Mouse (Mus musculus) retina, adult 2 months (tissue): ENCODE measurements at regions not wholly inside any gene's neighbourhood (a gene's known extent, or its start where the extent isn't known, plus 50 kb on each side); places are given as distances from the start of the nearest gene placed in this dataset.

Experiments used
- DNase-seq: peaks from one replicate; pipeline ENCODE4 v3.0.0-alpha.2; 2012; ENCODE audit warnings: low read depth, low spot score

DNA sequence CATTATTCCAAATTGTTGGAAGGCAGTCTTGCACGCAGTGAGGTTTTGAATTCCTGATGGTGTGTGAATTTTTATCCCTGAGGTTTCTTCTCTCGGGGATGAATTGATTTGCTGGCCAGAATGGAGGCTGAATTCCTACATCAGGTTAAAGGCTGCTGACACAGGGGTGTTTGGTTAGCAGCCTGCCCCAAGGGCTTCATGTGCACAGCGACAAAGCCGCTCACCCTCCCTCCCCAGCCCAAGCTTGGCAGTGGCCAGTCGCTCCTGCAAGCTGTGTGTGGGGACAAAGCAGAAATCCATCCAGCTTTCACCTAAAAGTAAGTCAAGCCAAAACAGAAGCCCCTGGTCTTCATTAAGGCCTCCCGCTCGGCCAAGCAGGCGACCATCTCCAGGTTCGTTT is 151.4 kb upstream of the Eomes start:
- no peak for DNase-seq

DNA sequence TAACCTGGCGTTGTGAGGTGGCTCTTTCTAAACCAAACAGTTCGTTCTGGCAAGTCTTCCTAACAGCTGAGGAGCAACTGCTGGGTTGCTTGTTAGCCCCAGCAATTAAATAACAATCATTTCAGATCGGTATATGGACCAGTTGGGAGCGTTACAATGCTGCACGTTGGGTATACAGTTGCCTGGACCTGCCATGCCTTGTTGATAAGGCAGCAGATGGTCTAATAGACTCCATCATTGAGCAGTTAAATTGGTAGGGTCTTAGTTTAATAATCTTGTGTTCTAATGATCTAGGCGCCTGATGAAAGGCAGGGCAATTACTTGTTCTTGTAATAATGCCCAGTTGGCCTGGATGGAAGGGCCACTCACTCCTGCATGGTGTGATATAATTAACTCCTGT is 150.1 kb upstream of the Eomes start:
- DNase-seq, result no peak

- no peak for DNase-seq
Measured at GRCm38 (mm10) chr9:118341401-118341800, 136.6 kb upstream of the Eomes start.

DNA sequence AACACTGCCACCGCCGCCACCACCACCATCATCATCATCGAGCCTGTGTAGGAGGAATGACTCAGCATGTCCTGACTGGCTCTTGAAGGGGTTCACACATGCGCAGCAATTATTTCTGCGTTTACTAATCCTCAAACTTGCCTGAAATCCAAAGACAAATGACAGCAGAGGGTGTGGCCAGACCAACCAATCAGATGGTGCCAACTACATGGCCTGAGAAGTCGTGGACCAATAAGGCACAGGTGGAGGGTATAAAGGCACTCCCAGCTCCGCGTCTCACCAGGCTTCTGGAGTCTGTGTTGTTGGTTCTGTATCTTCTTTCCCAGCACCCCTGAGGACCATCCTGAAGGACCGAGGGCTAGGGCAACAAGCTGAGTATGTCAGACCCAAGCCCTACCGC is 123.1 kb upstream of the Eomes start:
- no peak for DNase-seq

DNA sequence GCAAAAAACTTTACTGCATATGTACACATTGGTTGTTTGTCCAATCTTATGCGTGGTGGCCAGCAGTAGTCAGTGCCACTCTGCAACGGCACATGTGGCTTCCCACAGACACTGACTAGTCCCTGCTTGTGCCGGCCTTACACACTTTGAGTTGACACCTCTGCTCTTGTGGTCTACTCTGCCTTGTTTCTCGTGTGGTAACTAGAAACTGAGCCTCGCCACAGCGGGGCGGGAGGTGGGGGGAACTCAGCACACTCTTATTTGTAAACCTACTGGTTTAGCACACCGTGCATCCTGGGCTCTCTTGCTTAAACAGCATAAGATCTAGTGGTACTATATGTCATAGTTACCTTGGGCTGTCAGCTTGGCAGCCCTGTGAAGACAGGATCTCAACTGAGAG is 120.6 kb upstream of the Eomes start:
- DNase-seq, result no peak

DNA sequence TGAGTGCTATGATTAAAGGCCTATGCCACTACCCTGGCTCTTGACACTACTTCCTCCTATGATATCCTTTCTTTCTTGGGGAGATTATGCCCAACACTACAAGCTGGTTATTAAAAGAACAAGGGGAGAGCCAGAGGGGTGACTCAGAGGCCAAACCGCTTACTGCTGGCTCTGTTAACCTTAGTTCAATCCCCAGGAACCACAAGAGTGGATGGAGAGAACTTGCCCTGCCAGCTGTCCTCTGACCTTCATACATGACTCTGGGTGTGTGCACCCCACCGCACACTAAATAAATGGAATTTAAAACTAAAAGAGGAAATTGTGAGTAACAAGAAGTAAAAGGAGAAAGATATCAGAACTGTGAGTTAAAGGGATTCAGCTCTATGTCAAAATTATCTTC is 114.1 kb upstream of the Eomes start:
- DNase-seq, result no peak

DNA sequence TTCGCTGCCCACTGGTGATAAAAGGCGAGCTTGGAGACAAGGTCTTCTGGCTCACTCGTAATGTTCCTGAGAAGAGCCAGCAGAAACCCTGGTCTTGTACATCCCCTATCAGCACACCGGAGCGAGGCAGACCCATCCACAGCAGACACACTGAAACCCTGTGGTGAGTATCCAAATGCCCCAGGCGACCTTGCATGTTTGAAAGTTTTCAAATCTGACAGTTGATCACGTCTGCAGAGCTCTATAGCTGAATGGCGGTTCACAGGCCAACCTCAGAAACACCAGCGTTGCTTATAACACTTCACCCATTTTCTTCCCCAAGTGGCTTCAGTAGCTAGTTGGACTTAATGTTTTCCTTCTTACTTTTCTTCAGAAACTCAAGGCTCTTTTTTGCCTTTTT is 112.6 kb upstream of the Eomes start:
- no peak for DNase-seq

GRCm38 (mm10) chr9:118367314-118367713 is 110.7 kb upstream of the Eomes start:
- no peak for DNase-seq

- DNase-seq, result no peak
Measured at GRCm38 (mm10) chr9:118370581-118370980, 107.4 kb upstream of the Eomes start.

DNA sequence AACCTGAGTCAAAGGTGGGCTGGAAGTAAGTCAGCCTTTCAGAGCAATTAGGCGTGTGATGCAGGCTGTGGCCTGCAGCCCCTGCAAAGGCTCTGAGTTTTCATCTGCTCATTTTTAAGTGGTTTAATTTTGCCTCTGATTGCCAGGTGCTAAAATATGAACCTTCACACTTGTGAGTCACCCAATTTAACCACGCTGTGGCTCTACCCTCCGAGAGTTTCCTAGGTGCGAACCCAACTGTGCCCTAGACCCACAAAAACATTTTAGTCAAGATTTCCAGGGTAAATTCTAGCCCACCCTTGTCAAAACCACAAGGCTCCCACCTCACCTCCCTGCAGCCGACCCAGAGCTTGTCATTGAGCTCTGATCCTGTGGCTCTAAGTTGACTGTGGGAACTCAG is 103.3 kb upstream of the Eomes start:
- DNase-seq, result no peak

DNA sequence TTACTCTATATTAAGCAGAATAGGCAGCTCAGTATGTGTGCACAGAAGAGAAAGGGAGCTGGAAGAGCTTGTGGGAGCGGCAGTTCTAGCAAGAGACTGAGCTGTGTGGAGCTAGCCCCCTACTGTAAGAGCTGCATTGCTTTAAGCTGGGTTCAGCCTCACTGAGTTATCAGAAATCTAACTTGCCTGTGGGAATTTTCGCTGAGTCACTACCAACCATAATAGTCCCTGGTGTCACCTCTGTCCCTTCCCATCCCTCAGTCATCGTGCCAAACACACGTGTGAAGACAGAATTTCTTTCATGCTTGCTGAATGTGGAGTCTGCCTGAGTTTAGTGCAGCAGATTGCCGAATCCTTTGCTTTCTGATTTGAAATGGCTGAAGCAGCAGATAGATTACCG is 99.0 kb upstream of the Eomes start:
- DNase-seq, result no peak

DNA sequence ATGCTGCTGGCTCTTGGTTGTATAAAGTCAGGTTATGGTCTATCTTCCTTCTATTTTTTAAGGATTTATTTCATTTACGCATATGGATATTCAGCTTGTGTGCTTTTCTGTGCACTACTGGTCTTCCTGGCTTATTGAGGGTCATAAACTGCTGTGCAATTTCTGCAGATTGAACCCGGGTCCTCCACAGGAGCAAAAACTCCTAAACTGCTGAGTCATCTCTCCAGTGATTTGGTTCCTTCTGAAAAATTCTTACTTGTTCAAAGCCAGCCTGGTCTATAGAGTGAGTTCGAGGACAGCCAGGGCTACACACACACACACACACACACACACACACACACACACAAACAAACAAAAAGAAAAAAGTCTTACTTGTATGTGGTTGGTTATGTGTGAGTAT is 95.5 kb upstream of the Eomes start:
- no peak for DNase-seq

DNA sequence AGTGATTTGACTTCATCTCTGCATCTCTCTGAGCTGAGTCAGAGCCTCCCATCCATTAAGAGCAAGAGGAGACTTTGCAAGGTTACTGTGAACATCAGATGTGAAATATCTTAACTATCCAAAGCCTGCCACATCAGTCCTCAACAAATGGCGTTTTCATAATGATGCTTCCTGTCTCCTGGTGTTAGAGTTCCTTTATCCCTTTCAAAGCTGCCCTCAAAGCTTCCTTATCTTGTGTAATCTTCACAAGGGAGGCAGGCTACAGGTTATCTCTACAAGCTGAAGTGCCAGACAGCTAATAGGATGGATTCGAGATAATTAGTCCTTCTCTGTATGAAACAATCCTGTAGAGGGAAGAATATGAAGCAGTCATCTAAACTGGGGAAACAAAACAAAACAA is 93.4 kb upstream of the Eomes start:
- no peak for DNase-seq

DNA sequence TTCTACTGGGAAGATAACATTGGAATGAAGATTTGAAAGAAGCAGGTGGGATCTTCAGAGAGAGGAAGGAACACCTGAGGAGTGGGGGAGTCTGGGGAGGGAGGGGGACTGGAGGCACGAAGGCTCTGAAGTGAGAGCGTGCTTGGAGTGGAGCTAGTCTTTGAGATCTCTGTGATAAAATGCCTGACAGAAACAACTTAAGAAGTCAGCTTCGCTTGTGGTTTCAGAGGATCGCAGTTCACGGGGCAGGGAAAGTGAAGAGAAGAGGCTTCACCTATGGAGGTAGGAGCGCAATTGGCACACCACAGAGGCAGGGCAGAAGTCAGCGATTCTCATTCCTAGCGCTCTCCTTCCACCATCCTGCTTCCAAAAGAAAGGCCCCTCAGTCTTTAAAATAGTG is 90.4 kb upstream of the Eomes start:
- DNase-seq, result no peak

- DNase-seq, result no peak
Measured at GRCm38 (mm10) chr9:118389481-118390334, 88.3 kb upstream of the Eomes start.

DNA sequence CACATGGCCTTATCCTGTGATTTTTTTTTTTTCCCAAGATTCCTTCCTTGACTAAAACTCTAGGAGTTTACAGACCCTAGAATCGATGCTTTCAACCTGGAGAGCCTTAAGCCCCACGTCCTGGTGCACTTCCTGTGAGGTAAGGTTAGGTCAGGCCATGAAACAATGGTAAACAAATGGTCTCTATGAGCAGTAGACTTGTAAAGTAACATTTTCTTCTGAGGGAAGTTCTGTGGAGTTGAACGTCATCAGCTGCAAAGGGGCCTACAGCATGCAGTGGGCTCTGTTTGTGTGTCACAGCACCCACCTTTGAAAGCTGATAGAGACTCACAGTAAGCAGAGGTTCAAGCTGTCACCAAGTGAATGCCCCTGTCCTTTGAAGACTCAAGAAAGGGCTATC is 87.3 kb upstream of the Eomes start:
- DNase-seq, result no peak

- no peak for DNase-seq
Measured at GRCm38 (mm10) chr9:118391715-118392114, 86.3 kb upstream of the Eomes start.

- DNase-seq, result no peak
Measured at GRCm38 (mm10) chr9:118392796-118393195, 85.2 kb upstream of the Eomes start.

DNA sequence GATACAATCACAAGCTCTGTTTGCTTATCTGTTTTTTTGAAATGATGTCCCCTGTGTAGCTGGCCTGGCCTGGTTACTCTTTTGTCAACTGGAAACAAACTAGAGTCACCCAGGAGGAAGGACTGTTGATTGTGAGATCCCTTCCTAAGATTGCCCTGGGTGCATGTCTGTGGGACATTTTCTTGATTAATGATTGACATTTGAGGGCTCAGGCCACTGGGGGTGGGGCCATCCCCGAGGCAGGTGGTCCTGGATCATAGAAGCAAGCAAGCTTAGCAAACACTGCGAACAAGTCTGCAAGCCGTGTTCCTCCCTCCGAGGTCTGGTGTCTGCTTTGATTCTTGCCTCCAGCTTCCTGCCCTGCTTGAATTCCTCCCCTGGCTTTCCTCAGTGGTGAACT is 84.4 kb upstream of the Eomes start:
- no peak for DNase-seq

- DNase-seq, result no peak
Measured at GRCm38 (mm10) chr9:118396425-118397053, 81.5 kb upstream of the Eomes start.

- no peak for DNase-seq
Measured at GRCm38 (mm10) chr9:118400520-118400919, 77.5 kb upstream of the Eomes start.

DNA sequence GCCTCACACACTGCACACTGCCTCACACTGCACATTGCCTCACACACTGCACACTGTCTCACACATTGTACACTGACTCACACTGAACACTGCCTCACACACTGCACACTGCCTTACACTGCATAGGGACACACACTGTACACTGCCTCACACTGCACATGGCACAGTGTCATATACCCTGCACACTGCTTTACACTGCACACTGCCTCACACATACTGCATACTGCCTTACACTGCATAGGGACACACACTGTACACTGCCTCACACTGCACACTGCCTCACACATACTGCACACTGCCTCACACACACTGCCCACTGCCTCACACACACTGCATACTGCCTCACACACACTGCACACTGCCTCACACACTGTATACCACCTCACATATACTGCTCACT is 76.8 kb upstream of the Eomes start:
- no peak for DNase-seq

DNA sequence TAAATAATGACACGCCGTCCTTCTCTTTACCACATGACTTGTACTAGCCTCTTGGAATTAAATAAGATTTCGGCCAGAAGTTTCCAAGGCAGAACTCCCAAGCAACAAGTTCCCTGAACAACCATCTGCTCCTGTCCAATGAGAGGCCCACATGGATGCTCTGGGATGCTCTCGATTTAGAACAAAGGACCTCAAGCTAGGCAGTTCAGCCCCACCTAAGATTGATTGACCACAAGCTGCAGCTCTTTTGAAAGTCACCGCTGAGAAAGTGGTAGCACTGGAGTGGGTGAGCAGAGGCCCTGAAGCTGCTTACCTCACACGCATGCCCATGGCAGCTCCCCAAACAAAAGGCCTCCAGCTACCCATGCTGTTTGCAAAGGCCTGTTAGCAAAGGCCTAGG is 73.1 kb upstream of the Eomes start:
- no peak for DNase-seq
